Mouse (Mus musculus) spleen, adult 2 months (tissue): ENCODE measurements around the gene Baz1a.

Experiments
- CTCF ChIP-seq: fragments of 200-500 bp; IDR thresholded peaks from 2 replicates; pipeline ENCODE4 v1.5.1; 2011; ENCODE audit warnings: mild to moderate bottlenecking, inconsistent platforms; ENCODE audit not compliant: insufficient read depth, insufficient read length, insufficient replicate concordance; ENCODE audit errors: extremely low read depth
- POLR2A ChIP-seq: fragments of 200-500 bp; IDR thresholded peaks from 2 replicates; pipeline ENCODE4 v1.6.1; 2011; ENCODE audit warnings: low read depth, low read length, inconsistent platforms

DNA sequence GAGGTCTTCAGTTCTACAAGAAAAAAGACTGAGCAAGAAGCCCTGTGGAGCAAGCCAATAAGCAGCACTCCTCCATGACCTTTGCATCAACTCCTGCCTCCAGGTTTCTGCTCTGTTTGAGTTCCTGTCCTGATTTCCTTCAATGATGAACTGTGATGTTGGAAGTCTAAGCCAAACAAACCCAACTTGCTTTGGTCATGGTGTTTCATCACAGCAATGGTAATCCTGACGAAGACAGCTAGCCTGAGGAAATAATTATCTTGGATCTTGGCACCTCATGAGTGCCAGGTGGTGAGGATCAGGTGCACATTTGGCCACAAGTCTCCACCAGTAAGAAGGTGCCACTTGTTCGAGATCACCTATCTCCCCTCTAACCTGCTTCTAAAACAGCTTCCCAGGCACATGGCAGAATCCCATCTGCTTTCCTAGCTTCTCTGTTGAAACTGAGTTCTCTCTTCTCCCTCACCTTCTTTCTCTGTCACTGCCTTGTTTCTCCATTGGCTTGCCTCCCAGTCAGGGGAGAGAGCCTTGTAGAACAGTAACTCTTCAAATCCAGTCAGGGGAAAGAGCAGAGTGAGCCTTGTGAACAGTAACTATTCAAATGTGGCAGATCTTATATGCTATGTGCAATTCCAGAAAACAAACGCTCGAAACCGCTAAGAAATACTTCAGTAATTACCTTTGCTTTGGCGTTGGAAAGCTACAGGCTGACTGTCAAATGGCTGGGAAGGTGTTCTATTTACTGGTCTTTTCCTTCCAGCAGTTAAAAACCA, at the start of gene Baz1a:
- TF ChIP-seq CTCF = no peak
- no peak for TF ChIP-seq POLR2A
